Comparison of ENCODE assay signal across 11 mouse cellular contexts in the genomic region with DNA sequence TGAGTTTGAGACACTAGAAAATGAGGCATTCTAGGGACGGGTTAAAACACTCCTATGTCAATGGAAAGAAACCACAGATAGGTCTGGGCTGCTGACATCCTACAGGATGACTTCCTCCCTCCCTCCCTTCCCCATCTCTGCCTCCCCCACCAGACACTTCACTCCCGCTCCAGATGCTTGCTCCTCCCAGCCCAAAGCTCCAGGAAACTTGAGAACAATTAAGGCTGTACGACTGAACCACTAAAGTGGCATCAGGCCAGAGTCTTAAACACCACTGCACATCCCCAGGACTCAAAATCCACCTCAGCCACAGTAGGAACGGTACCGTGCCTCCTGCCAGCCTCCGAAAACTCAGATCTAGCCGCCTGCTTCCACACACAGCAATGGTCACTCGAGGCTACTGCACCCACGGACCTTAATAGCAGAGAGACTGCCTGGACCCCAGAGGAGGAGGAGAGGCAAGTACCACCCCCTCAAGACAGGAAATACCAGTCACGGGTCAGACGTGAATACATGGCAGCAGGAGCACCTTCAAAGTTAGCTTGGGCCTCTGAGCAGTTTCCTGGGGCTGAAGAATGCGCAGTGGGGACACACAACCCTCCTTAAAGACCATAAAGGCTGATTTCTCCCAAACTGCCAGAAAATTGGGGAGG. TPM values are rescaled to one million over a fixed set of nuclear protein-coding genes. Genes with fewer than 3 reads are reported as not detected.
DNase-seq lines count a peak whose midpoint lies in the region; ATAC-seq and TF ChIP-seq lines count a peak whose summit lies in the region.
"Had no signal": no experiment of that assay in that cellular context is flagged by ENCODE, and none has a peak within 500 bp of the region (broad histone marks: within the 10 kb centered on the region; RNA-seq: fewer than 3 reads in every experiment).

No protein-coding gene starts in this region.

- H3K9me3 ChIP-seq in embryonic facial prominence, embryonic 11.5 days (replicated peaks; ENCODE audit: control insufficient read depth, low read length), result no peaks in the 10 kb centered on the region
- H3K9me3 ChIP-seq in liver, postnatal 0 days (ENCODE audit: low read length), result no peaks in the 10 kb centered on the region

- ATAC-seq in embryonic facial prominence, embryonic 11.5 days (replicated peaks; ENCODE audit: insufficient number of reproducible peaks, low FRiP score, low TSS enrichment, low read depth), result 0 out of 2 replicates have a peak, but pooled peaks have one; percentile 25
- 0 out of 4 replicates have a peak, but pooled peaks have one; percentile 15 to 30 for ATAC-seq in hematopoietic stem cell, adult 5-6 weeks (replicated peaks in 1 of 2; ENCODE audit: insufficient read depth in 1 of 2, low FRiP score in 2 of 2, low TSS enrichment in 1 of 2, low read depth in 1 of 2, poor library complexity in 2 of 2, severe bottlenecking in 2 of 2)
- no peak for ATAC-seq in erythroid progenitor cell, adult 5-6 weeks (replicated peaks; ENCODE audit: low FRiP score, poor library complexity, severe bottlenecking)
- ATAC-seq in liver, postnatal 0 days, result no peak

- TF ChIP-seq POLR2A in kidney, adult 2 months (IDR thresholded peaks at IDR 0.05; ENCODE audit: low read depth, low read length), result no peak

- WGBS in kidney, adult 2 months, result 41% methylated on average over 12 of the region's 12 CpGs
- whole genome bisulfite sequencing in embryonic facial prominence, embryonic 11.5 days, result 29% methylated on average over 12 of the region's 12 CpGs
- WGBS in liver, postnatal 0 days (ENCODE audit: insufficient replicate concordance), result 54% methylated on average over 12 of the region's 12 CpGs

- H3K27me3 ChIP-seq in kidney, adult 2 months (replicated peaks; ENCODE audit: control insufficient read depth, insufficient read depth, low read length), result no peaks in the 10 kb centered on the region
- no peaks in the 10 kb centered on the region for H3K27me3 ChIP-seq in embryonic facial prominence, embryonic 11.5 days (ENCODE audit: control insufficient read depth, insufficient read depth, low read length)
- H3K27me3 ChIP-seq in liver, postnatal 0 days (ENCODE audit: insufficient read depth, low read length), result no peaks in the 10 kb centered on the region

- H3K4me3 ChIP-seq in kidney, adult 2 months (ENCODE audit: insufficient read depth, low read depth, low read length), result peak overlapping the region; percentile 10; the same call in 1 of the 2 replicates
- no peak overlapping the region for H3K4me3 ChIP-seq in embryonic facial prominence, embryonic 11.5 days (ENCODE audit: low read depth, low read length)
- H3K4me3 ChIP-seq in liver, postnatal 0 days (ENCODE audit: low read depth, low read length), result no peak overlapping the region

- peak; percentile 52 for DNase-seq in kidney, adult 2 months
- no peak for DNase-seq in kidney, postnatal 36 days
- DNase-seq in embryonic facial prominence, embryonic 11.5 days (ENCODE audit: low spot score), result peak; percentile 32
- DNase-seq in lung, postnatal 36 days, result peak; percentile 27
- no peak for DNase-seq in cerebellum, postnatal 4 days (ENCODE audit: low spot score in 2 of 2)
- no peak for DNase-seq in liver, postnatal 0 days
- DNase-seq: gastrocnemius, postnatal 14 days; thymus, postnatal 4 days had no signal

- H3K9ac ChIP-seq in embryonic facial prominence, embryonic 11.5 days (replicated peaks; ENCODE audit: low read length), result no peak overlapping the region
- no peak overlapping the region for H3K9ac ChIP-seq in liver, postnatal 0 days (replicated peaks)

- H3K4me1 ChIP-seq in kidney, adult 2 months (ENCODE audit: control insufficient read depth, insufficient read depth, low read length), result no peaks in the 10 kb centered on the region
- H3K4me1 ChIP-seq in embryonic facial prominence, embryonic 11.5 days (ENCODE audit: control insufficient read depth, insufficient read depth, low read length), result no peaks in the 10 kb centered on the region; the same call in 1 of the 2 replicates
- peaks cover under 1% of the 10 kb centered on the region; the same call in 1 of the 2 replicates for H3K4me1 ChIP-seq in liver, postnatal 0 days (ENCODE audit: insufficient read depth)

- no peak overlapping the region for H3K4me2 ChIP-seq in embryonic facial prominence, embryonic 11.5 days (ENCODE audit: low read depth, low read length)
- no peak overlapping the region for H3K4me2 ChIP-seq in liver, postnatal 0 days (ENCODE audit: low read depth, low read length)

- H3K27ac ChIP-seq in kidney, adult 2 months (ENCODE audit: insufficient read depth, low read depth, low read length), result peak overlapping the region; percentile 53; the same call in 1 of the 2 replicates
- no peak overlapping the region for H3K27ac ChIP-seq in embryonic facial prominence, embryonic 11.5 days (replicated peaks; ENCODE audit: low read depth, low read length)
- no peak overlapping the region for H3K27ac ChIP-seq in liver, postnatal 0 days (ENCODE audit: low read depth)

- H3K36me3 ChIP-seq in kidney, adult 2 months (ENCODE audit: control insufficient read depth, insufficient read depth, low read length), result no peaks in the 10 kb centered on the region
- H3K36me3 ChIP-seq in embryonic facial prominence, embryonic 11.5 days (replicated peaks; ENCODE audit: control insufficient read depth, insufficient read depth, low read depth, low read length), result no peaks in the 10 kb centered on the region; the same call in none of the 2 replicates
- H3K36me3 ChIP-seq in liver, postnatal 0 days (replicated peaks; ENCODE audit: insufficient read depth, low read length), result peaks cover 8% of the 10 kb centered on the region; the same call in 1 of the 2 replicates

- TF ChIP-seq CTCF in kidney, adult 2 months (conservative IDR thresholded peaks at IDR 0.05; ENCODE audit: insufficient read depth, insufficient read length, low read depth, low read length), result no peak
- TF ChIP-seq CTCF in liver, postnatal 0 days (IDR thresholded peaks at IDR 0.05; ENCODE audit: low read depth), result no peak

- no peak for TF ChIP-seq EP300 in liver, postnatal 0 days (IDR thresholded peaks at IDR 0.05; ENCODE audit: low read depth)

RNA-seq across cellular contexts. Expression of gene Igf2r, which starts 35.1 kb away (rescaled TPM):
- 24.8 and 27.0 TPM in 2 replicates for polyA plus RNA-seq in kidney, adult 2 months (2012; rRNA removed)
- polyA plus RNA-seq in embryonic facial prominence, embryonic 11.5 days (2014; fragmentation: Nextera tagmentation; extraction: Ambion mirVana), result 19.4 and 19.6 TPM in 2 replicates
- total RNA-seq in hematopoietic stem cell, adult 5-6 weeks (2017), result 17.5 and 24.6 TPM in 2 replicates
- total RNA-seq in erythroid progenitor cell, adult 5-6 weeks (2015; ENCODE audit: low replicate concordance), result 1.7 and 2.2 TPM in 2 replicates
- 5.4 and 12.9 TPM in 2 replicates for total RNA-seq in erythroid progenitor cell, adult 5-6 weeks (2017; ENCODE audit: low replicate concordance)
- polyA plus RNA-seq in liver, postnatal 0 days (2015; fragmentation: Nextera tagmentation; extraction: Ambion mirVana), result 4.5 and 6.5 TPM in 2 replicates

RNA-seq across cellular contexts. Expression of gene Slc22a1, which starts 58.7 kb away (rescaled TPM):
- 468 and 516 TPM in 2 replicates for polyA plus RNA-seq in kidney, adult 2 months (2012; rRNA removed)
- polyA plus RNA-seq in embryonic facial prominence, embryonic 11.5 days (2014; fragmentation: Nextera tagmentation; extraction: Ambion mirVana), result not detected in 2 replicates
- not detected in 2 replicates for total RNA-seq in hematopoietic stem cell, adult 5-6 weeks (2017)
- not detected in 2 replicates for total RNA-seq in erythroid progenitor cell, adult 5-6 weeks (2015; ENCODE audit: low replicate concordance)
- total RNA-seq in erythroid progenitor cell, adult 5-6 weeks (2017; ENCODE audit: low replicate concordance), result 0.26 TPM in 1 of 2 replicates, not detected in the other
- polyA plus RNA-seq in liver, postnatal 0 days (2015; fragmentation: Nextera tagmentation; extraction: Ambion mirVana), result 6.1 and 11.7 TPM in 2 replicates
- total RNA-seq: gastrocnemius, postnatal 14 days had no signal
- polyA plus RNA-seq: liver, embryonic 16.5 days had no signal

Comparison
In these comparisons a context has a peak if more than half of its experiments do, and no peak if none do; other contexts are left out.
1. DNase-seq: peak in kidney, adult 2 months (single experiment), embryonic facial prominence, embryonic 11.5 days (single experiment) and lung, postnatal 36 days (single experiment); none in kidney, postnatal 36 days (0 of 2), cerebellum, postnatal 4 days (0 of 2) and liver, postnatal 0 days (single experiment).
2. ATAC-seq: peak in embryonic facial prominence, embryonic 11.5 days (single experiment) and hematopoietic stem cell, adult 5-6 weeks (2 of 2); none in erythroid progenitor cell, adult 5-6 weeks (single experiment) and liver, postnatal 0 days (single experiment).
3. RNA of gene Slc22a1, which starts 58.7 kb away (polyA plus RNA-seq): 468 to 516 TPM in kidney, adult 2 months; 6.1 to 11.7 TPM in liver, postnatal 0 days and not detected in embryonic facial prominence, embryonic 11.5 days; every median in the first group is over 10 times any median in the second.